Mouse (Mus musculus) left cerebral cortex, postnatal 25 days (tissue): ENCODE data around the gene Auts2. TPM values are rescaled to one million over a fixed set of nuclear protein-coding genes. Genes with fewer than 3 reads are reported as not detected.

Source experiments
- DNase-seq, 2 experiments: peaks; one replicate each; pipeline ENCODE4 v3.0.0; 2022; ENCODE audit warnings: low spot score in 2 of 2, mixed read lengths in 1 of 2
- intact Hi-C: fragments of 180-260 bp; cut with DNase I; formaldehyde crosslinking; loops from one replicate; pipeline ENCODE4 v1.15.1; 2025
- total RNA-seq, 2 experiments: library from RNA; stranded (reverse); gene quantifications; 2 replicates each; pipeline ENCODE4 v1.2.3; 2021

Gene Auts2
- total RNA-seq, 2 experiments from 2014 or later: 95.9 to 104 TPM

DNA sequence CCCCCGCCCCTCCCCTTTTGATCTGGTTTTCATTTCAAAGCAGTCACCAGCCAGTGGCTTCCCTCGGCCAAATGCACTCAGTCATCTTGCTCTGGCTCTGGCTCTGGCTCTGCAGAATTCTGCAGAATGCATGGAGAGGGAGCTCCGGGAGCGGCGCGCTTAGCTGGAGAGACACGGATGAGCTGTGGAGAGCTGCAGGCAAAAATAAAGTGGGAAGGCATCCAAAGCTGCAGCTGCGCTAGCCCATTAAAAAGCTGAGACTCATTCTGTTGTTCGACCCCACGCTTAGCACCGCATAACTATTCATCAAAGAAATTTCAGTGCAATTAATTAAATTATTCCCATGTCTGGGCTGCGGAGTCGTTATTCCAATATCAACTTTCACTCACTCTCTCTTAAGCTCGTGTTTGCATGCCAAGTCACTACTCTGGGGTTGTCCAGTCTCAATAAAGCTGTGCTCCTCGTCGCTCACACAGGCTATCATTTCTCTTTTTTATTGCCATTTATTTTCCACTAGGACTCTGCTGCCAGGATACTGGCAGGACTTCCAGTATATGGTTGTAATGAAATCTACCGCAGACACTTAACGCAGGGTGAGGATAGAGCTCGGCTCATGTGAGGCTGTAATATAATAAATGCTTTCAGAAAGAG is 468.3 kb downstream of the Auts2 start:
- intact Hi-C loops: no loop called here
- DNase-seq: peak; percentile 74 to 87

DNA sequence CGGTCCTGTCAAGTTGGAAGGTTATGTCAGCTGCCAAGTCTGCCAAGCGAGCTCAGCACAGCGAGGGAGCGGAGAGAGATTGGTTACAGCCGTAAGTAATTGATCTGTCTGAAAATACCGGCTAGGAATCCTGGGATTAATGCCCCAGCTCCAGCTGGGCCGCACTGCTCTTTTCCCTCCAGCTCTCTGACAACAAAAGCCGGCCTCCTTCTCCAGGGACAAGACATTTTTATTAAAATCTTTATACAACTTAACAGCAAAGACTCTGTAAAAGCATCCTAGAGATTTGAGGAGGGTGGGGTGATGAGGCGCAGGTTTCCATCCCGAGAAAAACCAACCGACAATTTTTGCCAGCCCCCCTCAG is 468.8 kb downstream of the Auts2 start:
- DNase-seq: peak in 1 of 2 experiments; percentile 20
- intact Hi-C loops: no loop called here

DNA sequence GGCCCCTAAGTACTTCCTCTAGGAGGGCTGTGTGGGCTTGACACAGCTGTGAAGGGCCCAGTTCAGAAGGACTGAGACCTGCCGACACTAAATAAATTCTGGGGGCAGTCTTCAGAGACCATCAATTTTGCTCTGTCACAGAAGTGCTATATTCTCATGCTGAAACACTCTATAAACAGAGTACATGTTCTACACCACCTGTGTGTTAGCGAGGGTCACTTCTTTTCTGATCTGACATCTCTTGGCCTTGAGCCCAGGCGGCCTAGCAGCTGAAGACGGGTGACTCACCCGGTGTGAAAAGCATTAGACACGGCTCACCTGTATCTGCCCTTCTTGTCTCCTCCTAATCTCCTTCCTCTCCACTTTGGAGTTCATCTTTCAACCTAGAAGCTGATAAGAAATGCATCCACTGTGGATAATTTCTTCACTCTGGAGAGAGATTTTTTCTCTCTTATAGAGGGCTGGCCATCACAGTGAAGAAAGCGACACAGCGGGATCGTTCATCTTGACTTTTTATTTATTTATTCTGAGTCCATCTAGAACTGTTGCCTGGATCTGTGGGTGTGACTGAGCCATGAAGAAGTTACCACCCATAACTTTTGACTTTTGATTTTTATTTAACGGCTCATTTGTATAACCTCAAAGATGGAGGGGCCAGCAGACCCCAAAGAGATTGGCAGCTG is 469.3 kb downstream of the Auts2 start:
- intact Hi-C loops: no loop called here
- DNase-seq: no peak

DNA sequence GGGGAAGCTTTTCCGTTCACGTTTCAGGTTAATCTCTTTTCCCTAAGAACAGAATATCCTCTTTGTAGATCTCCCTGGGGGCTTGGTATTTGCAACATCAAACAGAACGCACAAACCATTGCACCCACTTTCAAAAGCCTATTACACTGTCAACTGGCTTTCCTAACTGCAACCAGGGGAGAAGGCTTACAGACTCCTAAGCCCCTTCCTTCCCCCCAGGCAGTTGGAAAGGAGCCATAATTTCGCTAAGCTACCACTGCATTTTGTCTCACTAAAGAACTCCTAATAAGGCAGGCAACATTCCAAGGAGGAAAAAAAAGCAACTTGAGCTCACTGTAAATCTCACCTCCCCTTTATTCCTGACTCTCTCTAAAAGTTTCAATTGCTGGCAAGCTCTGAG is 470.8 kb downstream of the Auts2 start:
- no peak for DNase-seq
- intact Hi-C loops: no loop called here

DNA sequence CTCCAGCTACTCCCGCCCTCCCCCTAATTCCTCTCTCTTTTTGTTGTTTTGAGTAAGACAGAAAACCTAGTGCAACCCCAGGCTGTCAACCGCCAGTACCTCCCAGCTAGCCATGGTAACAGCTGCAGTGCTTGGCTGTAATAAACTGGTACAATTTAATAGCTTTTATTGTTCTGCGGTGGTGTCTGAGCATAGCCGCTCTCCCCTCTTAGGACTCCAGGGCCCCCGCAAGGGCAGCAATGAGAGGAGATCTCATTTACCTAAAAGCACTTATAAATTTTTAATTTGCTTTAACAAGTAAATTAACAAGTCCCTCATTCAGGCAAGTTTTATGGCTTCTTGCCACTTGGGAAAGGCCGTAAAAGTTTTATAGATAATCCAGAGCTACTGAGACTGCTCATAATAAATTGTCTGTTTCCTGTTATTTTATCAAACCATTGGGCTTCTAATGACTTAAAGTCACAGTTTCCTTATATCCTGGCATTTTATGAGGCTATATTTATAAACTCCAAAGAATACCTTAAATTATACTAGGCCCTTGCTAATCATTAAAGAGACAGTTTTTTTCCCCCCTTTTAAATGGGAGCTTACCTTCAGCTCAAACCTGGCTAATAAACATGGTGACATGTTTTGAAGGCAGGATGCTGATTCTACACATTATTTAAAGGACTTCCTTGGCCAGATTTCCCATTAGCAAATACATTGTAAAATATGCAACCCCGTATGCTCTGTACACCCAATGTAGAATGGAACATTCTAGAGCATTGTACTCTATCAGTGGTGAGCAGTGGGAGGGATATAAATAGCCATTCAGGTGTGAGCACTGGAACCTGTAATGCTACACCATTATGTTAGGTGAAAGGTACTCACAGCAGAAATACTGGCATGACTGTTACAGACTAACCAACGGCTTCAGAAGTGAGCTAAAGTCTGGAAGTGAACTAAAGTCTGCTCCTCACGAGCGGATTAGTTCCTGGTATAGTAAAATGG is 475.1 kb downstream of the Auts2 start:
- no peak for DNase-seq
- intact Hi-C loops: no loop called here

DNA sequence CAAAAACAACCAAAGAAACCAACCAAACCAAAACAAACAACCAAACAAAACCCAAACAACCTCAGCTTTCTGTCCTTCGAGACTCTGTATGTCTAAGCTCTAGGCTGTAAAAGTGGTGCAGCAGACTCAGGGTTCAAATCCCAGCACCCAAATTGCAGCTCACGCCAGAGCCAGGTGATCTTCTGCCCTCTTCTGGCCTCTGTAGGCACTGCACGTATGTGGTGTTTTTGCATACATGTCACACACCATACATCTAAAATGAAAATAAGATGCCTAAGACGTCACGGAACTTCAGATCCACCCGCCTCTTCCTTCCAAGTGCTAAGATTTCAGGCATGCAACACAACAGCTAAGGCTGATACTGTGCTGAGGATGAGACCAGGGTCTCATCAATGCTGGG is 483.0 kb downstream of the Auts2 start:
- no peak for DNase-seq
- intact Hi-C loops: no loop called here

DNA sequence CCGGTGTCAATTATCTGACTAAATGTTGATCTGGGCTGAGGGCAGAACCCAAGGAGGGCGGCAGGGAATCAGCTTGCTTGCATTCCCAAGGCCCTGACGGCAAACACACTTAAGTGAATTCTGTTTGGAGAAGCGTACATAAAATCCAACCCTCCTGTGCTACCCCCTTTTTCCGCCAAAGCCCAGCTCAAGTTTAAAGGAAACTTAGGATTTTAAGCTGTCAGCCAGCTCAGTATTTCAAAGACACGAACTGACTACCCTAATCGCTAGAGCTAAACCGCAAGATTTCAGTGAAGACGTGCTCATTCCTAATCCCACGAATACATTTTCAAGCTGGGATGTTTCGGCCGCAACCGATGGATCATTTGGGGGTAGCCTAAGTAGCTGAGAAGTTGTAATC is 490.5 kb downstream of the Auts2 start:
- intact Hi-C loops: no loop called here
- no peak for DNase-seq

DNA sequence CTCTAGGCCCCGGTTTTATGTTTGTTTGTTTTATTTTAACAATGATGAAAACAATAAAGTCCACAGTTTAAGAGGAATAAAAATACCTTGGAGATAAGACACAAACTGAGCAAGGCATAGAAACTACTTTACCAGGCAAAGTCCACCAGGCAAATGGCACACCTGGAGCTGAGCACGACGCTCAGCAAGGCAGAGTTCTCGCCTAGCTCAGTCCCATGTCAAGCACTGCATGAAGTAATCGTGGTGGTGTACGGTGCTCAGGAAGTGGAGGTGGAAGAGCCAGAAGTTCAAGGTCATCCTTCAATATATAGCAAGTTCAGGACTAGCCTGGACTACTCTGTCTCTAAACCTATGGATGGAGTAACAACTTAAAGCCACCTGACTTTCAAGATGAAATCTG is 503.6 kb downstream of the Auts2 start:
- intact Hi-C loops: no loop called here
- DNase-seq: no peak

DNA sequence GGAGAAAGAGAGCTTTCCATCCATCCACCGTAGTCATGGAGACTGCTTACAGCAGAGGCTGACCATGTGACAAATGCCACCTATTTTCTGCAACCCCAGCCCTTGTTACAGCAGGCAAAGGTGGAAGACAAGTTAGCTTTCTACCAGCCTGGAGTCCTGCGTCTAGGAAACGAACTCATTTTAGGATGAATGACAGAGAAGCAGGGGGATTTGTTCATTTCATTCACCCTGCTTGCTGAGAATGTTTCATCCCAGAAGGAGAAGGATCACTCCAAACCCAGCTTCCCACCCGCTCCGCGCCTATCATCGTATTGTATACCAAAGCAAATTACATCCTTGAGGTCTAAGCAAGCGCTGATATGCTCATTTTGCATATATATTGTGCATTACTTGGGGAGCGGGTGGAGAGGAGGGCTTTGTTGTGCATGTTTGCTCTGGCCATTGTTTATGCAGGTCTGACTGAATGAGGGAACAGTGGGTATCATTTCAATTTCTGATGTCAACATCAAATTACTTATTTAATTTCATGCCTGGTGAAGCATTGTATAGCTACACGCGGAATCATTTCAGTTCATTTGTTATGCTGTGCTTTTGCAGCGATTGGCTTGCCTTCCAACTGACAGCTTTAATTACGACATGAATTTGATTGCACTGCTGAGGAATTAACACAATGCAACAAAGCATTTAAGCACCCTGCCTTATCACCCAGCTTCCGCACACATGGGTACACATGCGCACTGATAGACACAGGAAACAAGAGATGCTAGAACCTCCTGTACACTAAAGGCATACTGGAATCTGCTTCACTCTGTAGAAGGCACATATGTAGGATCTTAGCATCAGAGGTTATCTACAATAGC is 509.4 kb downstream of the Auts2 start:
- intact Hi-C loops: no loop called here
- no peak for DNase-seq

DNA sequence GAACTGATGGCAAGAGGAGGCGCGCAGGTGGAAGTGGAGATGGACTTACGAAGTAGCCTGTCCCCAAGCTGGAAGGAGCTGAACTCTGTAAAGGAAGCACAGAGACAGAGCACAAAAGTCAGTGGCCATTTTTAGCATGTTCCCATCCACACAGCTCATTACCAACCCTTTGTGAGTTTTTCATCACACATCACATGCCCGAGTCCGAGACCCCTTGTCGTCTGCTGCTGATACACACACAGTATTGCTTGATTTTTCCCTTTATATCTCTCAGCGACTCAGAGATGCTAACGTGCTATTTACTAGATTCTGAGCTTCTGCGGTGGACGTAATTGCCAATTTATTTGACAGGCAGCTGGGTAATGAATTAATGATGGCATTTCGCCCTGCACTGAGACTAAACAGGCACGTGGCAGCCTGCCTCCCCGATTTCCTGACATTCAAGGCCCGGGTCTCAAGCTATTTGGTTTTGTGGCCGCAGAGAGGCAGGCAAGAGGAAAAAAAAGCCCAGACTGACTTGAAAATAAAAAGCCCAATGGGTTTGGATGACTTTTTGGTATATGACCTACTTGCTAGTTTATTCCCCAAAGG is 512.1 kb downstream of the Auts2 start:
- DNase-seq: no peak
- intact Hi-C loops: no loop called here

DNA sequence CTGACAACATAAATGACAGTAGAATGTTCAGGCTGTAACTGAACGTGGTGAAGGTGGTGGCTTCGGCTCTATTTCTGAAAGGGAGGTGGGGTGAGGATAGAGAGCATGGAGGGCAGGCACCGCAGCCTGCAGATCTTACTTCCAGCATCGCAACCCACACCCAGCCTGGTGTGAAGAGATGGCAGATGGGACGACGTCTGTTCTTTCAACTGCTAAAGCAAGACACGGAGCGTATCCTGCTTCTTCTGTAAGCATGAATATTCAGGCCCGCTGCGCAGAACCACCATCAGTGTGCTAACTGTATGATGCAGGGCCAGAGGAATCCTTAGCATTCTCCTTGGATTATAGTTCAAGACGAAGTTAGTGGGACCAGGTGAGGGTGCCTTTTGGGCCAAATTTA is 513.5 kb downstream of the Auts2 start:
- intact Hi-C loops: loop anchor here (2.0 to 5.0 kb wide), 3 partner anchors 87 to 217 kb away; no protein-coding TSS in a partner anchor
- peak; percentile 85 to 97 for DNase-seq

DNA sequence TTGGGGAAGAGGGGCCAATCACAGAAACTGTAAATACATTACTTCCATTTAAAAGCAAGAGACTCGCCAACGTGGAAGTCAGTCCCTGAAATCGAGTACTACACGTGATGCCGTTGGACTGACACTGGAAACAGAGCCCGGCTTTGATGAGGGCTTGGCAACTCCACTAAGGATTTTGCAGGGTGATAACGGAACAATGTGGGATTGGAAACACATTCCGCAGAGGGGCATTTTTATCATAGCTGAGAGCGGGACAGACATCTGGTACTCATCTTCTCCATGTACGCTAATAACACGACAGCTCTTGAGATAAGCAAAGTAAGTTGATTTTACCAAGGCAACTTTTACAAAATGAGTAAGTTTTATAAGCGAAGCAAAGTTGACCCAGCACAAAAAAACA is 514.1 kb downstream of the Auts2 start:
- no peak for DNase-seq
- intact Hi-C loops: loop anchor here (2.0 to 5.0 kb wide), 3 partner anchors 86 to 216 kb away; no protein-coding TSS in a partner anchor

DNA sequence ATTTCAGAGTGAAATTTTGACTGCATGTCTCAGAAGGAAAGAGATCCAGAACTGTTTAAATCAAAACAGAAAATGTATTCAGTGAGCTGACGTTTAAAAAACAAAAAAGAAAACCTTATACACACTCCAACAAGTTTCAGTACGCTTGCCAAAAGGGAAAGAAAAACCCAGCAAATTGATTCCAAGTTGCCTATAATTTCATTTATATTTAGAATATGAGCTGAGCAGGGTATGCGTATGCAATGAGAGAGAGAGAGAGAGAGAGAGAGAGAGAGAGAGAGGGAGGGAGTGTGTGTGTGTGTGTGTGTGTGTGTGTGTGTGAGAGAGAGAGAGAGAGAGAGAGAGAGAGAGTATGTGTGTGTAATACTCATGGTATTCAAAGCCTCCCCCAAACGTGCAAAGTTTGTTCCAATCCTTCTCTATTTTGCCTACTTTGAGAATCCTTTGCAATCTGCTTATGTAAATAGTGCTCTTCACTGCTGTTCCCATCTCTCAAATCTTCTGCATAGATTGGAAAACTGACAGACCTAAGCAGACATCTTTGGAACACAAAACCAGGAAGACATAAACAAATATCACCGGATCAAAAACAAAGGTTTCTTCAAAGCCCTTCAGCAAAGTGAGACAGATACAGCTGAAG is 515.2 kb downstream of the Auts2 start:
- intact Hi-C loops: loop anchor here (2.0 to 5.0 kb wide), 3 partner anchors 85 to 215 kb away; no protein-coding TSS in a partner anchor
- peak in 1 of 2 experiments; percentile 51 for DNase-seq

DNA sequence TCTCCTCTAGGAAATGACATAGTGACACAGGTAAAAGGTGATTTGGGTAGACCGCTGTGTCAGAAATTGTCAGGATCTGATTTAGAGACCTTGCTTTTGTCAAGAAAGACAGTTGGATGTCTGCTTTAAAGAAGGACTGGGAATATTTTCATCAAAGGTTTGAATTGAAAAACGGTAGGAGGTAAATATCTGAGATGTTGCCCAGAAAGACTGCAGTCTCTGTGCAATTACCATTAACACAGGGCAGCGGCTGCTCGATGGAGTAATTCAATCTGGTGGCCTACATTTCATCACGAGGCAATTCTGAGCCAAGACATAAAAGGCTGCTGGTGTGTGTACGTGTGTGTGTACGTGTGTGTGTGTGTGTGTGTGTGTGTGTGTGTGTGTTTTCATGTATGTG is 529.8 kb downstream of the Auts2 start:
- intact Hi-C loops: no loop called here

DNA sequence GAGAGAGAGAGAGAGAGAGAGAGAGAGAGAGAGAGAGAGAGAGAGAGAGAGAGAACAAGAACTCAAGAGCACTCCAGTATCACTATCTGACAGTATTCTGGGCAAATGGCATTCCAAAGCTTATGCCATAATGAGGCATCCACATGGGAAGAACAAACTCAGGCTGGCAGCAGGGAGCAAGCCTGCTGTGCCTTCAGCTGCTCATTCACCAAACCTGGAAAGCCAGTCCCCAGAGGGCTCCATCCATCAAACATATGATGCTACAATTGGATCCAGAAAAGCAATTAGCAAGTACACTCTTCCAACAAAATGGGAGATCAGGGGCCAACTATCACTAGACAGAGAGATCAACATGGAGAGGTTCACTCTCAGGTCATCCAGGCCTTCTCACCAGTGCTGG is 531.3 kb downstream of the Auts2 start:
- intact Hi-C loops: no loop called here

More for the DNA sequence above, 529.8 kb downstream of the Auts2 start:
- no peak for DNase-seq

DNA sequence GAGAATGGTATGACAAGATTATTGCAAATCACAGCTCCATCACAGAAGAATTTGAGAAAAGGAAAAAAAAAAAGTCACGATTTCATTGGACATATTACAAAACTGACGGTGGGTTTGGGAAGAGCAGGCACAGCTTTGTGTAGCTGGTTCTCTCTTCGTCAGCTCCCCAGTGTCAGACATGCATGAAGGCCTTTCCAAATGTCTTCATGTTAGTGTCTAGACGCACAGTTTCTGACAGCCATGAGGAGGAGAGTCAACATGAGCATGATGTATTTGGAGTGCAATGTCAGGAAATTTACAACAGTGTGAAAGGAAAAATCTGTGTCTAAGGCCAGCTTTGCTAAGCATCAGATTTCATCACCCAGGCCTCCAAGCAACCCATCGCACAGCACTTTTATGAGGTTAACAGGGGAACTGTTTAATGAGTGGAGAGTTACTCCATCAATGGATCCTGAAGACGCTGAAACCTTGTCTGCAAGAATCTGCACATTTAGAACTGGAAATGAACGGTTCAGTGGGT is 534.4 kb downstream of the Auts2 start:
- intact Hi-C loops: no loop called here

More for the DNA sequence above, 531.3 kb downstream of the Auts2 start:
- no peak for DNase-seq

DNA sequence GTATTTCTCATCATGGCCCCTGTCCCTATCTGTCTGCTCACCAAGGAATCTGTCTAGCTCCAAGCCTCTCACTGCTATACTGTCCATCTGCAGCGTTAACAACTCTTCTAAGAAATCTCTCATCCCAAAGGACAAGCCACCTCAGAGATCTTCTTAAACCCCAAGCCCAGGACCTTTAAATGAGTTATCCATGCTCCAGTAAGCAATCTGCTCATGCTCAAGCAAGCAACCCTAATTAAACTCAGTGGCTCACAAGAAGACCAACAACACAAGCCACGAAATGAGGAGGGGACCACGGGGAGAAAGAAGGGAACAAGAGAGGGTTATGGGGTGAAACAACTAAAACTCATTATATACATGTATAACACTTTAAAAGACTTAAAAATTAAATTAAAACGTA is 535.2 kb downstream of the Auts2 start:
- intact Hi-C loops: no loop called here

More for the DNA sequence above, 534.4 kb downstream of the Auts2 start:
- DNase-seq: no peak

DNA sequence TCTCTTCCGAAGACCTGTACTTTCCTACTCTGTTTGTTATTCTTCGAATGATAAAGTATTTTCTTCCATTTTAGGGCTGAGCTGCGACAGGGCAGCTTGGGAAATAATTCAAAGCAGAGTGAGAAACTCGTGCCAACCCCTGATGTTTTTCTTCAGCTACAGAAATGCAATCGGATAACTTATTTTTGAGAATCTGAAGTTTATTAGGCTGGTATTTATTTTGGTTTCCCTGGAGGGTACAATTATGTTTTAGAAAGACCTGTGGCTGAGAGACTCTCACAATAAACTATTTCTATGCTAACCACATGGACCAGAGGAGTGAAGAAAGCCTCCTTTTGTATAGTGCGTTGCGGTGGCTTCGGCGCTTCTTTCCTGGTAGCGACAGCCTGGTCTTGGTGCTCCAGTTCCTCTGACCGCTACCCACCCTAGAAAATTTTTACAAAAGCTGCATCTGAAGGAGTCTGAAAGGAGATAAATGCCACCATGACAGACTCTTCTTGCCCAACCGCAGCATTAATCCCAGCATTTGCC is 550.4 kb downstream of the Auts2 start:
- intact Hi-C loops: no loop called here

More for the DNA sequence above, 535.2 kb downstream of the Auts2 start:
- no peak for DNase-seq

More for the DNA sequence above, 550.4 kb downstream of the Auts2 start:
- no peak for DNase-seq
